Mouse (Mus musculus) lung, postnatal 0 days (tissue): Measurements from ENCODE around the gene Clybl. TPM values are rescaled to one million over a fixed set of nuclear protein-coding genes. Genes with fewer than 3 reads are reported as not detected.

Source experiments
- ATAC-seq: fragments of 200-750 bp; cut with Nextera tagmentation; 2 replicates; pipeline ENCODE4 v1.8.0; 2017; ENCODE audit warnings: moderate library complexity
- DNase-seq: peaks from one replicate; pipeline ENCODE4 v3.0.0-alpha.2; 2016; ENCODE audit warnings: low spot score
- H3K27ac ChIP-seq: fragments of 300-500 bp; sonication (generic); 2 replicates; pipeline ENCODE4 v1.5.1; 2014; ENCODE audit warnings: antibody characterized with exemption, mild to moderate bottlenecking, low read length, mixed read lengths
- H3K27me3 ChIP-seq: fragments of 300-500 bp; sonication (generic); replicated peaks from 2 replicates; pipeline ENCODE4 v1.6.1; 2014; ENCODE audit warnings: low read length, mixed read lengths; ENCODE audit not compliant: insufficient read depth
- H3K36me3 ChIP-seq: fragments of 300-500 bp; sonication (generic); 2 replicates; pipeline ENCODE4 v1.6.1; 2014; ENCODE audit warnings: low read length, mixed read lengths; ENCODE audit not compliant: insufficient read depth
- H3K4me1 ChIP-seq: fragments of 300-500 bp; sonication (generic); 2 replicates; pipeline ENCODE4 v1.6.1; 2014; ENCODE audit warnings: antibody characterized with exemption, low read depth, low read length, mixed read lengths; ENCODE audit not compliant: insufficient read depth
- H3K4me2 ChIP-seq: fragments of 300-500 bp; sonication (generic); replicated peaks from 2 replicates; pipeline ENCODE4 v1.6.1; 2014; ENCODE audit warnings: low read depth, mild to moderate bottlenecking, low read length, moderate library complexity, mixed read lengths
- H3K4me3 ChIP-seq: fragments of 300-500 bp; sonication (generic); 2 replicates; pipeline ENCODE4 v1.5.1; 2014; ENCODE audit warnings: low read depth, low read length
- H3K9ac ChIP-seq: fragments of 300-500 bp; sonication (generic); replicated peaks from 2 replicates; pipeline ENCODE4 v1.6.1; 2014; ENCODE audit warnings: low read depth, mild to moderate bottlenecking
- H3K9me3 ChIP-seq: fragments of 300-500 bp; sonication (generic); 2 replicates; pipeline ENCODE4 v1.6.1; 2016; ENCODE audit warnings: low read length, mixed read lengths
- CTCF ChIP-seq: IDR thresholded peaks from 2 replicates; pipeline ENCODE4 v1.5.1; 2016; ENCODE audit warnings: antibody characterized with exemption, mild to moderate bottlenecking
- EP300 ChIP-seq: IDR thresholded peaks from 2 replicates; pipeline ENCODE4 v1.6.1; 2016; ENCODE audit warnings: antibody characterized with exemption, mild to moderate bottlenecking, control low read depth
- WGBS: fragments of 180-500 bp; shearing (Covaris S2); extraction: QIAGEN DNeasy Blood & Tissue Kit; methylation state at CpG from one replicate; pipeline ENCODE4 v1.1.7; 2014; 5-methylcytosine and 5-hydroxymethylcytosine counted together
- polyA plus RNA-seq: library from polyadenylated mRNA; unstranded; fragments of >200 nt; fragmentation: Nextera tagmentation; extraction: Ambion mirVana; gene quantifications from 2 replicates; pipeline ENCODE4 v1.2.1, GENCODE M21; 2015

Clybl gene
- polyA plus RNA-seq, 1 experiment from 2014 or later, result 9.2 TPM

- no peak overlapping the region for H3K4me2 ChIP-seq
- no peak overlapping the region for H3K27ac ChIP-seq
- no peak overlapping the region for H3K4me3 ChIP-seq
- no peaks in the 10 kb centered on the region for H3K4me1 ChIP-seq
- H3K27me3 ChIP-seq, result 0 out of 2 replicates have a peak, but pooled peaks cover 35% of the 10 kb centered on the region
- DNase-seq (no peak), ATAC-seq (no peak)
- WGBS, result 51% methylated on average over 9 of the region's 9 CpGs
- H3K9ac ChIP-seq, result no peak overlapping the region
- no peaks in the 10 kb centered on the region for H3K9me3 ChIP-seq
- TF ChIP-seq EP300 (no peak), CTCF (no peak)
- H3K36me3 ChIP-seq, result no peaks in the 10 kb centered on the region
Observed at GRCm38 (mm10) chr14:122281072-122281634, 99.6 kb downstream of the Clybl start.

GRCm38 (mm10) chr14:122283959-122284358 lies 102.5 kb downstream of the Clybl start:
- Histone ChIP-seq H3K27me3 (0 out of 2 replicates have a peak, but pooled peaks cover 30% of the 10 kb centered on the region), H3K36me3 (no peaks in the 10 kb centered on the region), H3K9ac (no peak overlapping the region), H3K27ac (no peak overlapping the region), H3K9me3 (no peaks in the 10 kb centered on the region), H3K4me1 (no peaks in the 10 kb centered on the region), H3K4me3 (no peak overlapping the region), H3K4me2 (no peak overlapping the region)
- WGBS, result 59% methylated on average over 5 of the region's 5 CpGs
- DNase-seq (no peak), ATAC-seq (no peak)
- TF ChIP-seq CTCF (no peak), EP300 (no peak)

- Histone ChIP-seq H3K4me2 (no peak overlapping the region), H3K9ac (no peak overlapping the region), H3K4me1 (no peaks in the 10 kb centered on the region), H3K27me3 (0 out of 2 replicates have a peak, but pooled peaks cover 3% of the 10 kb centered on the region), H3K27ac (no peak overlapping the region), H3K4me3 (no peak overlapping the region), H3K36me3 (no peaks in the 10 kb centered on the region), H3K9me3 (no peaks in the 10 kb centered on the region)
- ATAC-seq (no peak), DNase-seq (no peak)
- 32% methylated on average over 4 of the region's 4 CpGs for WGBS
- TF ChIP-seq CTCF (no peak), EP300 (no peak)
Observed at GRCm38 (mm10) chr14:122296399-122296798, 114.9 kb downstream of the Clybl start.

GRCm38 (mm10) chr14:122296864-122297263 lies 115.4 kb downstream of the Clybl start:
- Histone ChIP-seq H3K36me3 (no peaks in the 10 kb centered on the region), H3K4me1 (no peaks in the 10 kb centered on the region), H3K27me3 (0 out of 2 replicates have a peak, but pooled peaks cover 3% of the 10 kb centered on the region), H3K4me3 (no peak overlapping the region), H3K4me2 (no peak overlapping the region), H3K9ac (no peak overlapping the region), H3K9me3 (no peaks in the 10 kb centered on the region), H3K27ac (no peak overlapping the region)
- DNase-seq (no peak), ATAC-seq (no peak)
- 40% methylated on average over 2 of the region's 2 CpGs for WGBS
- no peak for TF ChIP-seq EP300
- no peak for TF ChIP-seq CTCF

GRCm38 (mm10) chr14:122297386-122298109 lies 116.0 kb downstream of the Clybl start:
- WGBS, result 51% methylated on average over 11 of the region's 11 CpGs
- ATAC-seq (no peak), DNase-seq (no peak)
- no peak overlapping the region for H3K4me2 ChIP-seq
- H3K27ac ChIP-seq, result no peak overlapping the region
- H3K9me3 ChIP-seq, result no peaks in the 10 kb centered on the region
- 0 out of 2 replicates have a peak, but pooled peaks cover 3% of the 10 kb centered on the region for H3K27me3 ChIP-seq
- H3K4me3 ChIP-seq, result no peak overlapping the region
- H3K9ac ChIP-seq, result no peak overlapping the region
- TF ChIP-seq EP300 (no peak), CTCF (no peak)
- no peaks in the 10 kb centered on the region for H3K36me3 ChIP-seq
- no peaks in the 10 kb centered on the region for H3K4me1 ChIP-seq

DNA sequence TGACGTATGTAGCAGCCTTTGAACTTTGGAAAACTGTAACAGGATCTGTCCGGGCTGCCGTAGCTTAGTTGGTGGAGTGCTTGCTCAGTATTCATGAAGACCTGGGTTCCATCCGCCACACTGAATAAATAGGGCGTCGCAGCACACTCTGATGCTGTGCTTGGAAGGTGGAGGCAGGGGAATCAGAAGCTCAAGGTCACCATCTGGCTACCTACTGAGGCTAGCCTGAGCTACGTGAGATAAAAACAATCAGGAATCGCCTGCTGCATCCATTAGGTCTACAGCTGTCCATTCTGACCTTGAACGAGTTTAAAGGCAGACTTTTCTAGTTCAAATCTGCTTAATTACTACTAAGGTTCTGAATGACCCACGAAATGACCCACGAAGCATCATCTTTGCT lies 118.8 kb downstream of the Clybl start:
- no peak overlapping the region for H3K4me3 ChIP-seq
- ATAC-seq, result no peak
- no peak overlapping the region for H3K9ac ChIP-seq
- H3K4me1 ChIP-seq, result no peaks in the 10 kb centered on the region
- no peak overlapping the region for H3K4me2 ChIP-seq
- no peak for TF ChIP-seq CTCF
- TF ChIP-seq EP300, result no peak
- H3K27ac ChIP-seq, result no peak overlapping the region
- H3K27me3 ChIP-seq, result no peaks in the 10 kb centered on the region
- H3K9me3 ChIP-seq, result no peaks in the 10 kb centered on the region
- 81% methylated on average over 11 of the region's 11 CpGs for WGBS
- no peak for DNase-seq
- no peaks in the 10 kb centered on the region for H3K36me3 ChIP-seq
